In genomic region chr2:164737377-164738090, GRCm38 (mm10) we compare ENCODE assay signal across 26 mouse cellular contexts. TPM values are rescaled to one million over a fixed set of nuclear protein-coding genes. Genes with fewer than 3 reads are reported as not detected.
DNase-seq lines count a peak whose midpoint lies in the region; ATAC-seq and TF ChIP-seq lines count a peak whose summit lies in the region.
"Had no signal": no experiment of that assay in that cellular context is flagged by ENCODE, and none has a peak within 500 bp of the region (broad histone marks: within the 10 kb centered on the region; RNA-seq: fewer than 3 reads in every experiment).

No protein-coding gene starts in this region.

- TF ChIP-seq CTCF in liver, embryonic 14.5 days (IDR thresholded peaks at IDR 0.05; ENCODE audit: low read depth) = no peak

- H3K27me3 ChIP-seq in liver, embryonic 14.5 days (ENCODE audit: control insufficient read depth, insufficient read depth, low read length) = no peaks in the 10 kb centered on the region; the same call in none of the 2 replicates
- no peaks in the 10 kb centered on the region for H3K27me3 ChIP-seq in liver, embryonic 11.5 days (replicated peaks; ENCODE audit: control insufficient read depth, insufficient read depth, low read length)
- H3K27me3 ChIP-seq in intestine, embryonic 15.5 days (replicated peaks) = no peaks in the 10 kb centered on the region
- H3K27me3 ChIP-seq in stomach, embryonic 14.5 days (ENCODE audit: control insufficient read depth, insufficient read depth, low read length) = no peaks in the 10 kb centered on the region
- H3K27me3 ChIP-seq: embryonic facial prominence, embryonic 13.5 days; heart, embryonic 15.5 days; neural tube, embryonic 12.5 days; Patski had no signal

- TF ChIP-seq EP300 in liver, embryonic 14.5 days (IDR thresholded peaks at IDR 0.05; ENCODE audit: low read depth) = no peak

- H3K4me2 ChIP-seq in liver, embryonic 14.5 days (ENCODE audit: low read depth) = no peak overlapping the region
- no peak overlapping the region for H3K4me2 ChIP-seq in liver, embryonic 11.5 days
- no peak overlapping the region for H3K4me2 ChIP-seq in intestine, embryonic 15.5 days (replicated peaks)
- H3K4me2 ChIP-seq in stomach, embryonic 14.5 days (replicated peaks; ENCODE audit: low read depth, low read length) = no peak overlapping the region
- H3K4me2 ChIP-seq: embryonic facial prominence, embryonic 13.5 days; heart, embryonic 15.5 days; neural tube, embryonic 12.5 days had no signal

- no peak overlapping the region for H3K4me3 ChIP-seq in liver, embryonic 14.5 days (ENCODE audit: insufficient read depth in 1 of 2, low read depth in 2 of 2, low read length in 2 of 2)
- no peak overlapping the region for H3K4me3 ChIP-seq in liver, embryonic 11.5 days (ENCODE audit: low read depth, low read length)
- H3K4me3 ChIP-seq in intestine, embryonic 15.5 days (replicated peaks) = no peak overlapping the region
- H3K4me3 ChIP-seq in stomach, embryonic 14.5 days (ENCODE audit: low read depth, low read length) = no peak overlapping the region
- H3K4me3 ChIP-seq: embryonic facial prominence, embryonic 13.5 days; heart, embryonic 15.5 days; hindbrain, embryonic 10.5 days; midbrain, embryonic 10.5 days; neural tube, embryonic 12.5 days had no signal

- WGBS in liver, embryonic 14.5 days (ENCODE audit: insufficient replicate concordance) = 48% methylated on average over 3 of the region's 3 CpGs
- WGBS in liver, embryonic 11.5 days = 62% methylated on average over 3 of the region's 3 CpGs
- 55% methylated on average over 3 of the region's 3 CpGs for WGBS in intestine, embryonic 15.5 days
- WGBS in stomach, embryonic 14.5 days = 65% methylated on average over 3 of the region's 3 CpGs

- ATAC-seq in liver, embryonic 14.5 days (ENCODE audit: insufficient read depth) = peak; percentile 17; the same call in 1 of the 2 replicates
- no peak for ATAC-seq in liver, embryonic 11.5 days (replicated peaks; ENCODE audit: low FRiP score)
- peak; percentile 96 for ATAC-seq in intestine, embryonic 15.5 days
- peak; percentile 81 for ATAC-seq in stomach, embryonic 14.5 days (ENCODE audit: insufficient number of reproducible peaks, insufficient read depth, low FRiP score, low read depth)
- ATAC-seq: forebrain, postnatal 0 days; Patski had no signal

- 0 out of 4 replicates have a peak, but pooled peaks cover 0 to 2% of the 10 kb centered on the region in 2 experiments for H3K4me1 ChIP-seq in liver, embryonic 14.5 days (replicated peaks; ENCODE audit: control insufficient read depth in 2 of 2, insufficient read depth in 2 of 2, low read length in 1 of 2)
- H3K4me1 ChIP-seq in liver, embryonic 11.5 days (replicated peaks; ENCODE audit: control insufficient read depth, insufficient read depth, low read length) = no peaks in the 10 kb centered on the region
- peaks cover 11% of the 10 kb centered on the region for H3K4me1 ChIP-seq in intestine, embryonic 15.5 days (replicated peaks)
- no peaks in the 10 kb centered on the region for H3K4me1 ChIP-seq in stomach, embryonic 14.5 days (ENCODE audit: control insufficient read depth, insufficient read depth, low read length)
- H3K4me1 ChIP-seq: embryonic facial prominence, embryonic 13.5 days; heart, embryonic 15.5 days; hindbrain, embryonic 10.5 days; midbrain, embryonic 10.5 days; neural tube, embryonic 12.5 days had no signal

- no peak overlapping the region for H3K27ac ChIP-seq in liver, embryonic 14.5 days
- no peak overlapping the region for H3K27ac ChIP-seq in liver, embryonic 11.5 days (ENCODE audit: low read depth, low read length)
- H3K27ac ChIP-seq in intestine, embryonic 15.5 days = peak overlapping the region; percentile 66
- H3K27ac ChIP-seq in stomach, embryonic 14.5 days (ENCODE audit: low read length) = no peak overlapping the region; the same call in 1 of the 2 replicates
- H3K27ac ChIP-seq: embryonic facial prominence, embryonic 13.5 days; heart, embryonic 15.5 days; hindbrain, embryonic 10.5 days; midbrain, embryonic 10.5 days; neural tube, embryonic 12.5 days had no signal

- H3K9ac ChIP-seq in liver, embryonic 14.5 days (replicated peaks) = no peak overlapping the region
- H3K9ac ChIP-seq in liver, embryonic 11.5 days (ENCODE audit: low read depth, low read length) = no peak overlapping the region
- H3K9ac ChIP-seq in intestine, embryonic 15.5 days = no peak overlapping the region
- 0 out of 2 replicates have a peak overlapping the region, but pooled peaks have one; percentile 3 for H3K9ac ChIP-seq in stomach, embryonic 14.5 days (replicated peaks; ENCODE audit: low read depth, low read length)
- H3K9ac ChIP-seq: embryonic facial prominence, embryonic 13.5 days; forebrain, postnatal 0 days; heart, embryonic 15.5 days; neural tube, embryonic 12.5 days had no signal

- DNase-seq in liver, embryonic 14.5 days (ENCODE audit: low read depth in 3 of 3, low spot score in 3 of 3) = no peak
- DNase-seq in liver, embryonic 11.5 days (ENCODE audit: low spot score) = no peak
- DNase-seq in ES-CJ7 (ENCODE audit: low read depth, low spot score) = peak; percentile 21
- no peak for DNase-seq in spleen, adult 18-20 months
- no peak for DNase-seq in adrenal gland, postnatal 4 days (ENCODE audit: low spot score in 2 of 2)
- DNase-seq: adrenal gland, postnatal 25 days; cerebellum, adult 8-10 months; forebrain, postnatal 0 days; heart, adult 18-20 months; lung, postnatal 36 days; thymus, postnatal 36 days had no signal

- H3K9me3 ChIP-seq in liver, embryonic 14.5 days (ENCODE audit: control insufficient read depth, low read length) = no peaks in the 10 kb centered on the region
- H3K9me3 ChIP-seq in liver, embryonic 11.5 days (ENCODE audit: control insufficient read depth, low read length) = no peaks in the 10 kb centered on the region
- no peaks in the 10 kb centered on the region for H3K9me3 ChIP-seq in intestine, embryonic 15.5 days
- no peaks in the 10 kb centered on the region for H3K9me3 ChIP-seq in stomach, embryonic 14.5 days (ENCODE audit: control insufficient read depth, low read depth, low read length)
- H3K9me3 ChIP-seq: embryonic facial prominence, embryonic 13.5 days; heart, embryonic 15.5 days; hindbrain, embryonic 10.5 days; midbrain, embryonic 10.5 days; neural tube, embryonic 12.5 days had no signal

- H3K36me3 ChIP-seq in liver, embryonic 14.5 days (replicated peaks; ENCODE audit: control insufficient read depth, insufficient read depth, low read depth) = no peaks in the 10 kb centered on the region
- no peaks in the 10 kb centered on the region for H3K36me3 ChIP-seq in liver, embryonic 11.5 days (ENCODE audit: control insufficient read depth, insufficient read depth, low read length)
- no peaks in the 10 kb centered on the region for H3K36me3 ChIP-seq in intestine, embryonic 15.5 days
- H3K36me3 ChIP-seq in stomach, embryonic 14.5 days (ENCODE audit: control insufficient read depth, insufficient read depth, low read length) = no peaks in the 10 kb centered on the region
- H3K36me3 ChIP-seq: embryonic facial prominence, embryonic 13.5 days; heart, embryonic 15.5 days; hindbrain, embryonic 10.5 days; midbrain, embryonic 10.5 days; neural tube, embryonic 12.5 days had no signal

RNA-seq across cellular contexts. Expression of gene Wfdc3, which starts 8.2 kb away (rescaled TPM):
- polyA plus RNA-seq in liver, embryonic 14.5 days (2012; rRNA removed) = 1.7 and 1.9 TPM in 2 replicates
- polyA plus RNA-seq in liver, embryonic 14.5 days (2014; fragmentation: Nextera tagmentation; extraction: Ambion mirVana) = 1.6 and 2.1 TPM in 2 replicates
- polyA plus RNA-seq in liver, embryonic 11.5 days (2014; fragmentation: Nextera tagmentation; extraction: Ambion mirVana) = 0.18 and 0.38 TPM in 2 replicates
- polyA plus RNA-seq in intestine, embryonic 15.5 days (2015; fragmentation: Nextera tagmentation; extraction: Ambion mirVana) = 1.8 and 2.0 TPM in 2 replicates
- 0.78 and 0.95 TPM in 2 replicates for polyA plus RNA-seq in stomach, embryonic 14.5 days (2014; fragmentation: Nextera tagmentation; extraction: Ambion mirVana)
- total RNA-seq in adrenal gland, postnatal 4 days (2021) = under 1 TPM; 0.90 to 0.92 TPM
- total RNA-seq: gastrocnemius, adult 8-10 months; monocyte, adult 5-6 weeks had no signal

RNA-seq across cellular contexts. Expression of gene Dnttip1, which starts 8.2 kb away (rescaled TPM):
- polyA plus RNA-seq in liver, embryonic 14.5 days (2012; rRNA removed) = 16.2 and 26.0 TPM in 2 replicates
- polyA plus RNA-seq in liver, embryonic 14.5 days (2014; fragmentation: Nextera tagmentation; extraction: Ambion mirVana) = 36.7 and 43.7 TPM in 2 replicates
- 50.3 and 50.5 TPM in 2 replicates for polyA plus RNA-seq in liver, embryonic 11.5 days (2014; fragmentation: Nextera tagmentation; extraction: Ambion mirVana)
- 60.4 and 62.5 TPM in 2 replicates for polyA plus RNA-seq in intestine, embryonic 15.5 days (2015; fragmentation: Nextera tagmentation; extraction: Ambion mirVana)
- polyA plus RNA-seq in stomach, embryonic 14.5 days (2014; fragmentation: Nextera tagmentation; extraction: Ambion mirVana) = 64.0 and 69.8 TPM in 2 replicates
- 10 to 100 TPM; 50.1 to 54.2 TPM for total RNA-seq in adrenal gland, postnatal 4 days (2021)

RNA-seq across cellular contexts. Expression of gene Spint5, which starts 22.4 kb away (rescaled TPM):
- not detected in 2 replicates for polyA plus RNA-seq in liver, embryonic 14.5 days (2012; rRNA removed)
- polyA plus RNA-seq in liver, embryonic 14.5 days (2014; fragmentation: Nextera tagmentation; extraction: Ambion mirVana) = not detected in 2 replicates
- not detected in 2 replicates for polyA plus RNA-seq in liver, embryonic 11.5 days (2014; fragmentation: Nextera tagmentation; extraction: Ambion mirVana)
- polyA plus RNA-seq in intestine, embryonic 15.5 days (2015; fragmentation: Nextera tagmentation; extraction: Ambion mirVana) = not detected in 2 replicates
- polyA plus RNA-seq in stomach, embryonic 14.5 days (2014; fragmentation: Nextera tagmentation; extraction: Ambion mirVana) = not detected in 2 replicates
- total RNA-seq in adrenal gland, postnatal 4 days (2021) = not detected
- total RNA-seq: adrenal gland, postnatal 25 days; forebrain, postnatal 0 days; gastrocnemius, adult 8-10 months; heart, adult 18-20 months; layer of hippocampus, adult 8-10 months; left cerebral cortex, adult 18-20 months; monocyte, adult 5-6 weeks had no signal
- polyA plus RNA-seq: C2C12; cortical plate, adult 2 months; embryonic facial prominence, embryonic 13.5 days; forebrain, postnatal 0 days; heart, embryonic 15.5 days; hindbrain, embryonic 10.5 days; limb, embryonic 11.5 days; midbrain, embryonic 10.5 days; neural tube, embryonic 12.5 days; Patski had no signal

RNA-seq across cellular contexts. Expression of gene Ube2c, which starts 32.2 kb away (rescaled TPM):
- polyA plus RNA-seq in liver, embryonic 14.5 days (2012; rRNA removed) = 459 and 465 TPM in 2 replicates
- polyA plus RNA-seq in liver, embryonic 14.5 days (2014; fragmentation: Nextera tagmentation; extraction: Ambion mirVana) = 533 and 562 TPM in 2 replicates
- polyA plus RNA-seq in liver, embryonic 11.5 days (2014; fragmentation: Nextera tagmentation; extraction: Ambion mirVana) = 482 and 522 TPM in 2 replicates
- 431 and 439 TPM in 2 replicates for polyA plus RNA-seq in intestine, embryonic 15.5 days (2015; fragmentation: Nextera tagmentation; extraction: Ambion mirVana)
- polyA plus RNA-seq in stomach, embryonic 14.5 days (2014; fragmentation: Nextera tagmentation; extraction: Ambion mirVana) = 396 and 433 TPM in 2 replicates
- 10 to 100 TPM; 48.4 to 64.6 TPM for total RNA-seq in adrenal gland, postnatal 4 days (2021)
- total RNA-seq: left cerebral cortex, adult 18-20 months had no signal

RNA-seq across cellular contexts. Expression of gene Spint4, which starts 39.2 kb away (rescaled TPM):
- polyA plus RNA-seq in liver, embryonic 14.5 days (2012; rRNA removed) = 0.08 TPM in 1 of 2 replicates, not detected in the other
- polyA plus RNA-seq in liver, embryonic 14.5 days (2014; fragmentation: Nextera tagmentation; extraction: Ambion mirVana) = not detected in 2 replicates
- polyA plus RNA-seq in liver, embryonic 11.5 days (2014; fragmentation: Nextera tagmentation; extraction: Ambion mirVana) = not detected in 2 replicates
- not detected in 2 replicates for polyA plus RNA-seq in intestine, embryonic 15.5 days (2015; fragmentation: Nextera tagmentation; extraction: Ambion mirVana)
- polyA plus RNA-seq in stomach, embryonic 14.5 days (2014; fragmentation: Nextera tagmentation; extraction: Ambion mirVana) = not detected in 2 replicates
- total RNA-seq in adrenal gland, postnatal 4 days (2021) = not detected
- total RNA-seq: adrenal gland, postnatal 25 days; forebrain, postnatal 0 days; gastrocnemius, adult 8-10 months; heart, adult 18-20 months; layer of hippocampus, adult 8-10 months; left cerebral cortex, adult 18-20 months; monocyte, adult 5-6 weeks had no signal
- polyA plus RNA-seq: C2C12; cortical plate, adult 2 months; embryonic facial prominence, embryonic 13.5 days; forebrain, postnatal 0 days; heart, embryonic 15.5 days; hindbrain, embryonic 10.5 days; limb, embryonic 11.5 days; midbrain, embryonic 10.5 days; neural tube, embryonic 12.5 days; Patski had no signal
